Mouse (Mus musculus) common myeloid progenitor, adult 5-6 weeks (primary cell): ENCODE results near the gene Abhd17a. TPM values are rescaled to one million over a fixed set of nuclear protein-coding genes. Genes with fewer than 3 reads are reported as not detected.
"Not testable (repeated sequence)": the region's sequence is repeated elsewhere in the genome, so short reads cannot be mapped to it uniquely, and the experiment has no call there.

Experiments used
- ATAC-seq: replicated peaks from 2 replicates; pipeline ENCODE4 v1.8.0; 2016; ENCODE audit warnings: low read depth, mild to moderate bottlenecking, moderate TSS enrichment, inconsistent platforms; ENCODE audit not compliant: poor library complexity, severe bottlenecking
- total RNA-seq: library from RNA; stranded (forward); fragments of 200-1000, 187-1606 nt; gene quantifications from 2 replicates; pipeline ENCODE4 v1.2.3, GENCODE M21; 2017

Gene Abhd17a
- total RNA-seq, 1 experiment from 2014 or later = 15.3 TPM

GRCm38 (mm10) chr10:80609269-80609924 lies 19.3 kb upstream of the Abhd17a start:
- ATAC-seq = no peak

GRCm38 (mm10) chr10:80608435-80608834 lies 18.3 kb upstream of the Abhd17a start:
- ATAC-seq = no peak

GRCm38 (mm10) chr10:80606737-80607350 lies 16.7 kb upstream of the Abhd17a start:
- ATAC-seq = no peak

GRCm38 (mm10) chr10:80606306-80606705 lies 16.2 kb upstream of the Abhd17a start:
- no peak for ATAC-seq

- not testable (repeated sequence) for ATAC-seq
These were observed 15.6 kb upstream of the Abhd17a start, which contains the start of gene Gm49322 for GRCm38 (mm10) chr10:80605721-80606120. TSS of gene Gm49322 (plus strand) at chr10:80606021.

- no peak for ATAC-seq
These were observed 14.8 kb upstream of the Abhd17a start for GRCm38 (mm10) chr10:80604988-80605387.

GRCm38 (mm10) chr10:80604001-80604509 lies 13.9 kb upstream of the Abhd17a start:
- no peak for ATAC-seq

GRCm38 (mm10) chr10:80603364-80603763 lies 13.2 kb upstream of the Abhd17a start:
- ATAC-seq = no peak

- peak; percentile 94 for ATAC-seq
These were observed 12.7 kb upstream of the Abhd17a start, which contains the start of the genes Scamp4 and Adat3 for GRCm38 (mm10) chr10:80602698-80603325. TSS of gene Scamp4 (plus strand) at chr10:80602872. TSS of gene Adat3 (plus strand) at chr10:80602880.

GRCm38 (mm10) chr10:80596318-80596717 lies 6.2 kb upstream of the Abhd17a start:
- no peak for ATAC-seq

- ATAC-seq = no peak
These were observed 838 bp downstream of the Abhd17a start for GRCm38 (mm10) chr10:80589127-80589878.

- ATAC-seq = no peak
These were observed 2.9 kb downstream of the Abhd17a start for GRCm38 (mm10) chr10:80587305-80587657.

GRCm38 (mm10) chr10:80586407-80587304 lies 3.5 kb downstream of the Abhd17a start:
- no peak for ATAC-seq

- ATAC-seq = no peak
These were observed 4.6 kb downstream of the Abhd17a start for GRCm38 (mm10) chr10:80585581-80585980.

- ATAC-seq = no peak
These were observed 5.2 kb downstream of the Abhd17a start for GRCm38 (mm10) chr10:80584642-80585552.

- no peak for ATAC-seq
These were observed 6.1 kb downstream of the Abhd17a start for GRCm38 (mm10) chr10:80584045-80584488.

GRCm38 (mm10) chr10:80583047-80583446 lies 7.1 kb downstream of the Abhd17a start:
- no peak for ATAC-seq

- ATAC-seq = peak; percentile 50
These were observed 11.2 kb downstream of the Abhd17a start for GRCm38 (mm10) chr10:80578911-80579310.
